Mouse (Mus musculus): ENCODE measurements around the gene Art3. TPM values are rescaled to one million over a fixed set of nuclear protein-coding genes. Genes with fewer than 3 reads are reported as not detected.

The Art3 gene
- polyA plus RNA-seq, 1 experiment from 2014 or later, result 2.0 TPM

- Histone ChIP-seq H3K4me3 (no peak overlapping the region), H3K36me3 (no peaks in the 10 kb centered on the region), H3K9me3 (replicated peaks) (no peaks in the 10 kb centered on the region), H3K4me1 (0 out of 2 replicates have a peak, but pooled peaks cover 14% of the 10 kb centered on the region), H3K27me3 (ENCODE audit: low read depth, poor library complexity, severe bottlenecking) (no peaks in the 10 kb centered on the region), H3K27ac (no peak overlapping the region)
- WGBS, result 87% methylated on average over 14 of the region's 14 CpGs
- no peak for DNase-seq (ENCODE audit: low spot score)
These were observed 39.8 kb downstream of the Art3 start for GRCm38 (mm10) chr5:92371361-92371976.

GRCm38 (mm10) chr5:92372605-92373004 lies 41.0 kb downstream of the Art3 start:
- DNase-seq (ENCODE audit: low spot score), result no peak
- Histone ChIP-seq H3K4me3 (no peak overlapping the region), H3K36me3 (no peaks in the 10 kb centered on the region), H3K9me3 (replicated peaks) (no peaks in the 10 kb centered on the region), H3K4me1 (peaks cover 14% of the 10 kb centered on the region; the same call in 1 of the 2 replicates), H3K27ac (no peak overlapping the region), H3K27me3 (ENCODE audit: low read depth, poor library complexity, severe bottlenecking) (no peaks in the 10 kb centered on the region)
- 64% methylated on average over 2 of the region's 2 CpGs for WGBS

- DNase-seq (ENCODE audit: low spot score), result peak; percentile 27
- peaks cover 11% of the 10 kb centered on the region; the same call in 1 of the 2 replicates for H3K4me1 ChIP-seq
- no peak overlapping the region for H3K27ac ChIP-seq
- no peaks in the 10 kb centered on the region for H3K9me3 ChIP-seq (replicated peaks)
- H3K4me3 ChIP-seq, result no peak overlapping the region
- no peaks in the 10 kb centered on the region for H3K27me3 ChIP-seq (ENCODE audit: low read depth, poor library complexity, severe bottlenecking)
- no peaks in the 10 kb centered on the region for H3K36me3 ChIP-seq
- 60% methylated on average over 6 of the region's 6 CpGs for WGBS
These were observed 43.1 kb downstream of the Art3 start for GRCm38 (mm10) chr5:92374721-92375142.

GRCm38 (mm10) chr5:92375368-92375767 lies 43.7 kb downstream of the Art3 start:
- Histone ChIP-seq H3K27ac (no peak overlapping the region), H3K4me3 (no peak overlapping the region), H3K9me3 (replicated peaks) (no peaks in the 10 kb centered on the region), H3K27me3 (ENCODE audit: low read depth, poor library complexity, severe bottlenecking) (no peaks in the 10 kb centered on the region), H3K4me1 (peaks cover 11% of the 10 kb centered on the region; the same call in 1 of the 2 replicates), H3K36me3 (no peaks in the 10 kb centered on the region)
- 90% methylated on average over 17 of the region's 17 CpGs for WGBS
- no peak for DNase-seq (ENCODE audit: low spot score)

- Histone ChIP-seq H3K4me1 (peaks cover 6% of the 10 kb centered on the region; the same call in 1 of the 2 replicates), H3K27ac (no peak overlapping the region), H3K27me3 (ENCODE audit: low read depth, poor library complexity, severe bottlenecking) (no peaks in the 10 kb centered on the region), H3K36me3 (no peaks in the 10 kb centered on the region), H3K4me3 (no peak overlapping the region), H3K9me3 (replicated peaks) (no peaks in the 10 kb centered on the region)
- peak; percentile 28 for DNase-seq (ENCODE audit: low spot score)
- 50% methylated on average over 13 of the region's 13 CpGs for WGBS
These were observed 45.3 kb downstream of the Art3 start for GRCm38 (mm10) chr5:92376795-92377405.

GRCm38 (mm10) chr5:92381550-92382348 lies 50.1 kb downstream of the Art3 start:
- no peak overlapping the region for H3K27ac ChIP-seq
- no peaks in the 10 kb centered on the region for H3K27me3 ChIP-seq (ENCODE audit: low read depth, poor library complexity, severe bottlenecking)
- 37% methylated on average over 12 of the region's 12 CpGs for WGBS
- peaks cover 12% of the 10 kb centered on the region; the same call in 1 of the 2 replicates for H3K4me1 ChIP-seq
- H3K9me3 ChIP-seq (replicated peaks), result no peaks in the 10 kb centered on the region
- no peaks in the 10 kb centered on the region for H3K36me3 ChIP-seq
- DNase-seq (ENCODE audit: low spot score), result peak; percentile 72
- H3K4me3 ChIP-seq, result no peak overlapping the region

GRCm38 (mm10) chr5:92382349-92382679 lies 50.7 kb downstream of the Art3 start:
- Histone ChIP-seq H3K4me1 (peaks cover 14% of the 10 kb centered on the region; the same call in 1 of the 2 replicates), H3K36me3 (no peaks in the 10 kb centered on the region), H3K27ac (no peak overlapping the region), H3K9me3 (replicated peaks) (no peaks in the 10 kb centered on the region), H3K27me3 (ENCODE audit: low read depth, poor library complexity, severe bottlenecking) (no peaks in the 10 kb centered on the region), H3K4me3 (no peak overlapping the region)
- 66% methylated on average over 9 of the region's 9 CpGs for WGBS
- DNase-seq (ENCODE audit: low spot score), result no peak

- peaks cover 16% of the 10 kb centered on the region; the same call in 1 of the 2 replicates for H3K4me1 ChIP-seq
- no peak overlapping the region for H3K4me3 ChIP-seq
- no peaks in the 10 kb centered on the region for H3K36me3 ChIP-seq
- no peak overlapping the region for H3K27ac ChIP-seq
- H3K27me3 ChIP-seq (ENCODE audit: low read depth, poor library complexity, severe bottlenecking), result no peaks in the 10 kb centered on the region
- peak; percentile 30 for DNase-seq (ENCODE audit: low spot score)
- no peaks in the 10 kb centered on the region for H3K9me3 ChIP-seq (replicated peaks)
- WGBS, result 72% methylated on average over 7 of the region's 7 CpGs
These were observed 52.1 kb downstream of the Art3 start for GRCm38 (mm10) chr5:92383747-92384146.

- peaks cover 16% of the 10 kb centered on the region; the same call in 1 of the 2 replicates for H3K4me1 ChIP-seq
- H3K4me3 ChIP-seq, result no peak overlapping the region
- WGBS, result 49% methylated on average over 7 of the region's 7 CpGs
- no peaks in the 10 kb centered on the region for H3K9me3 ChIP-seq (replicated peaks)
- DNase-seq (ENCODE audit: low spot score), result no peak
- H3K27ac ChIP-seq, result no peak overlapping the region
- H3K36me3 ChIP-seq, result no peaks in the 10 kb centered on the region
- no peaks in the 10 kb centered on the region for H3K27me3 ChIP-seq (ENCODE audit: low read depth, poor library complexity, severe bottlenecking)
These were observed 53.2 kb downstream of the Art3 start for GRCm38 (mm10) chr5:92384855-92385254.

GRCm38 (mm10) chr5:92386102-92386501 lies 54.5 kb downstream of the Art3 start:
- peaks cover 9% of the 10 kb centered on the region for H3K27me3 ChIP-seq (ENCODE audit: low read depth, poor library complexity, severe bottlenecking)
- WGBS, result 94% methylated on average over 5 of the region's 5 CpGs
- H3K9me3 ChIP-seq (replicated peaks), result no peaks in the 10 kb centered on the region
- peaks cover 16% of the 10 kb centered on the region; the same call in 1 of the 2 replicates for H3K4me1 ChIP-seq
- no peaks in the 10 kb centered on the region for H3K36me3 ChIP-seq
- DNase-seq (ENCODE audit: low spot score), result no peak
- H3K4me3 ChIP-seq, result no peak overlapping the region
- no peak overlapping the region for H3K27ac ChIP-seq

GRCm38 (mm10) chr5:92386643-92387042 lies 55.0 kb downstream of the Art3 start:
- WGBS, result 40% methylated on average over 6 of the region's 6 CpGs
- H3K27ac ChIP-seq, result no peak overlapping the region

GRCm38 (mm10) chr5:92387433-92387832 lies 55.8 kb downstream of the Art3 start:
- Histone ChIP-seq H3K27me3 (ENCODE audit: low read depth, poor library complexity, severe bottlenecking) (peaks cover 22% of the 10 kb centered on the region), H3K36me3 (no peaks in the 10 kb centered on the region), H3K27ac (no peak overlapping the region), H3K4me1 (peaks cover 17% of the 10 kb centered on the region; the same call in 1 of the 2 replicates), H3K4me3 (no peak overlapping the region), H3K9me3 (replicated peaks) (no peaks in the 10 kb centered on the region)
- DNase-seq (ENCODE audit: low spot score), result no peak
- WGBS, result 75% methylated on average over 11 of the region's 11 CpGs

More at GRCm38 (mm10) chr5:92386643-92387042, 55.0 kb downstream of the Art3 start:
- no peak for DNase-seq (ENCODE audit: low spot score)
- H3K4me1 ChIP-seq, result peaks cover 13% of the 10 kb centered on the region; the same call in 1 of the 2 replicates
- no peaks in the 10 kb centered on the region for H3K36me3 ChIP-seq
- peaks cover 14% of the 10 kb centered on the region for H3K27me3 ChIP-seq (ENCODE audit: low read depth, poor library complexity, severe bottlenecking)
- H3K9me3 ChIP-seq (replicated peaks), result no peaks in the 10 kb centered on the region
- no peak overlapping the region for H3K4me3 ChIP-seq

- H3K4me1 ChIP-seq, result peaks cover 24% of the 10 kb centered on the region; the same call in 1 of the 2 replicates
- no peaks in the 10 kb centered on the region for H3K9me3 ChIP-seq (replicated peaks)
- H3K4me3 ChIP-seq, result no peak overlapping the region
- WGBS, result 92% methylated on average over 2 of the region's 2 CpGs
- no peaks in the 10 kb centered on the region for H3K36me3 ChIP-seq
- no peak overlapping the region for H3K27ac ChIP-seq
- H3K27me3 ChIP-seq (ENCODE audit: low read depth, poor library complexity, severe bottlenecking), result peaks cover 40% of the 10 kb centered on the region
- DNase-seq (ENCODE audit: low spot score), result no peak
These were observed 58.4 kb downstream of the Art3 start for GRCm38 (mm10) chr5:92389977-92390376.
